Mouse (Mus musculus) forebrain, embryonic 16.5 days (tissue): ENCODE measurements around the gene Emp1. TPM values are rescaled to one million over a fixed set of nuclear protein-coding genes. Genes with fewer than 3 reads are reported as not detected.

Experiments used
- ATAC-seq: fragments of 200-750 bp; cut with Nextera tagmentation; 2 replicates; pipeline ENCODE4 v1.8.0; 2017; ENCODE audit warnings: mild to moderate bottlenecking, moderate library complexity
- H3K27ac ChIP-seq: fragments of 300-500 bp; sonication (generic); 2 replicates; pipeline ENCODE4 v1.5.1; 2014; ENCODE audit warnings: low read length, control low read depth
- H3K27me3 ChIP-seq: fragments of 300-500 bp; sonication (generic); replicated peaks from 2 replicates; pipeline ENCODE4 v1.6.1; 2014; ENCODE audit warnings: low read length; ENCODE audit not compliant: control insufficient read depth, insufficient read depth
- H3K36me3 ChIP-seq: fragments of 300-500 bp; sonication (generic); 2 replicates; pipeline ENCODE4 v1.6.1; 2014; ENCODE audit not compliant: control insufficient read depth, insufficient read depth
- H3K4me1 ChIP-seq: fragments of 300-500 bp; sonication (generic); replicated peaks from 2 replicates; pipeline ENCODE4 v1.6.1; 2014; ENCODE audit warnings: low read length; ENCODE audit not compliant: control insufficient read depth, insufficient read depth
- H3K4me2 ChIP-seq: fragments of 300-500 bp; sonication (generic); 2 replicates; pipeline ENCODE4 v1.6.1; 2014; ENCODE audit warnings: mild to moderate bottlenecking, low read length, control low read depth
- H3K4me3 ChIP-seq: fragments of 300-500 bp; sonication (generic); replicated peaks from 2 replicates; pipeline ENCODE4 v1.5.1; 2014; ENCODE audit warnings: mild to moderate bottlenecking, low read length, control low read depth
- H3K9ac ChIP-seq: fragments of 300-500 bp; sonication (generic); replicated peaks from 2 replicates; pipeline ENCODE4 v1.6.1; 2014; ENCODE audit warnings: low read depth, low read length, control low read depth
- H3K9me3 ChIP-seq: fragments of 300-500 bp; sonication (generic); 2 replicates; pipeline ENCODE4 v1.6.1; 2016; ENCODE audit warnings: low read length; ENCODE audit not compliant: control insufficient read depth
- WGBS: fragments of 180-500 bp; shearing (Covaris S2); extraction: QIAGEN DNeasy Blood & Tissue Kit; methylation state at CpG from one replicate; pipeline ENCODE4 v1.1.7; 2014; 5-methylcytosine and 5-hydroxymethylcytosine counted together
- polyA plus RNA-seq: library from polyadenylated mRNA; unstranded; fragments of >200 nt; fragmentation: Nextera tagmentation; extraction: Ambion mirVana; gene quantifications from 2 replicates; pipeline ENCODE4 v1.2.1, GENCODE M21; 2015

The Emp1 gene
- polyA plus RNA-seq, 1 experiment from 2014 or later: 4.7 TPM

DNA sequence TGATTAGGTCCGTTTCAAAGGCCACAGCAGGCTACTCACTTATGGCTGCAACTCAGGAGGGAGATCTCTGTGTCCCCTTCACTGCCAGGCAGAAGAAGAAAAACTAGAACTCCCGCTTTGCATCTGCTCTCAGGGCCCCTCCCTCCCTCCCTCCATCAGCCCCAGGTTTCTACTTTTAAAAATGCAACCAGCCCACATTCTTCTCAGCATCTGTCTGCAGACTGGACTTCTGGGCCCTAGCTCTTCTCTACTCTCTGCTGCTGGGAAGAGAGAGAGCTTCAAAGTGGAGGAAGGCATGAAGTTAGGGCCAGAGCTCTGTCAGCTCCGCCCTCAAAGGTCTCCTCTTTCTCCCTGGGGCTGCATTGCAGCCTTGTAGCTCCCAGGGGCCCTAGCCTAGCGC lies 2.0 kb upstream of the Emp1 start:
- no peak for ATAC-seq
- no peaks in the 10 kb centered on the region for H3K27me3 ChIP-seq
- H3K9me3 ChIP-seq: no peaks in the 10 kb centered on the region
- H3K4me2 ChIP-seq: no peak overlapping the region
- peaks cover 13% of the 10 kb centered on the region for H3K4me1 ChIP-seq
- H3K9ac ChIP-seq: no peak overlapping the region
- 57% methylated on average over 4 of the region's 4 CpGs for WGBS
- H3K36me3 ChIP-seq: no peaks in the 10 kb centered on the region
- H3K4me3 ChIP-seq: no peak overlapping the region
- no peak overlapping the region for H3K27ac ChIP-seq

GRCm38 (mm10) chr6:135362098-135362458 lies 267 bp upstream of the Emp1 start:
- H3K27me3 ChIP-seq: no peaks in the 10 kb centered on the region
- H3K9ac ChIP-seq: no peak overlapping the region
- no peak overlapping the region for H3K4me2 ChIP-seq
- no peak overlapping the region for H3K27ac ChIP-seq
- H3K4me1 ChIP-seq: peaks cover 13% of the 10 kb centered on the region
- H3K36me3 ChIP-seq: no peaks in the 10 kb centered on the region
- no peak for ATAC-seq
- H3K9me3 ChIP-seq: no peaks in the 10 kb centered on the region
- no peak overlapping the region for H3K4me3 ChIP-seq
- 74% methylated on average over 3 of the region's 3 CpGs for WGBS

DNA sequence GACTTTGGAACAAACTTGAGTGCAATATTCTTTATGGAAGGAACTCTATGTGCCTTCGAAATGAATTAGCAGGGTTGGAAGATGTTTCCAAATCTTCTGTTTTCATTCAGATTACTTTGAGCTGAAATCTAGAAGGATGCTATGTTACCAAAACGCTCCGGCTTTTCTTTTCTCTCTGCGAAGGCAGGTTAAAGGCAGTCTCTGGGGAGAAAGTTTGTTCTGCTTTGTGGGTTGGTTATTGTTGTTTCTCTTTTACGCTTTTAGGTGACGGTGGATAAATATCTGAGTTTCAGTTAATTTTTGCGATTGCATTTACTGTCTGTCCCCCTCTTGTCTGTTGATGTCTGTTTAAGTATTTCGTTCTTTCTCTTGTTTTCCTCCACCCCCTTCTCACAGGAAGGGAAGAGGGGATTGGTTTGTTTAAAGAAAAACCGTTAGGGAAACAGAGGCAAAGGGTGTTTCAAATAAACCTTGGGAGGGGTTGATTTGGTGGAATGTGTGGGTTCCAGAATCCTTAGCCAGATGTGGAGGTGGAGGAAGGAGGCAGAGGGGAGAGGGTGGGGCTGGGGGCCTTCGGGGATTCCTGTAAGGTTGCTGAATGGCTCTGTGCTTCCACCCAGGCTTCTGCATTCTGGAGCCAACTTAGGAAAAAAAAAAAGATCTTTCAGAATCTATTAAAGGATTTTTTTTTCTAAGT lies 1.1 kb downstream of the Emp1 start:
- WGBS: 68% methylated on average over 10 of the region's 10 CpGs
- no peaks in the 10 kb centered on the region for H3K9me3 ChIP-seq
- H3K9ac ChIP-seq: no peak overlapping the region
- H3K27ac ChIP-seq: no peak overlapping the region
- no peak for ATAC-seq
- H3K36me3 ChIP-seq: no peaks in the 10 kb centered on the region
- peak overlapping the region; percentile 11; the same call in 1 of the 2 replicates for H3K4me2 ChIP-seq
- no peak overlapping the region for H3K4me3 ChIP-seq
- H3K27me3 ChIP-seq: no peaks in the 10 kb centered on the region
- peaks cover 16% of the 10 kb centered on the region for H3K4me1 ChIP-seq

- Histone ChIP-seq H3K27ac (no peak overlapping the region), H3K4me2 (peak overlapping the region; percentile 18; the same call in 1 of the 2 replicates), H3K36me3 (no peaks in the 10 kb centered on the region), H3K9me3 (no peaks in the 10 kb centered on the region), H3K9ac (no peak overlapping the region), H3K27me3 (no peaks in the 10 kb centered on the region), H3K4me1 (peaks cover 16% of the 10 kb centered on the region), H3K4me3 (no peak overlapping the region)
- WGBS: 28% methylated on average over 9 of the region's 9 CpGs
- no peak for ATAC-seq
These were observed 1.8 kb downstream of the Emp1 start for GRCm38 (mm10) chr6:135364041-135364745.

DNA sequence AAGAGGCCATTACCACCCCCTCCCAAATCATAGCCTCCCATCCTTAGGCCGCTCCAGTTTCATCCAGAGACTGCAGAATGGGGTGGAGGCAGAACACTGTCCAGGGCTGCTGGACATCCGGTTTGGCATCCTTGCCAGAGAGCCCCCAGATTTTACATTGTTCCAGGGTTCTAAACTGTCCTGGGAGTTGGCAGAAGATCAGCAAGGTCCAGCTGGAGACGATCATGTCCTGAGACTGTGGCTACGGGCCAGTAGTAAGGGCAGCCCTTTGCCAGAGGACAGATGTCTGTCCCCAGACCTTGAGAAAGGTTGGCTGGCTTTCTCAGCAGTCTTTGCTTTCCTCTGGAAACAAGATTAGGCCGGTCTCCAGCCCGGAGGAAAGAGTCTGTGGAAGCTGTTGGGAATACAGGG lies 2.6 kb downstream of the Emp1 start:
- Histone ChIP-seq H3K27ac (no peak overlapping the region), H3K4me3 (no peak overlapping the region), H3K4me1 (peaks cover 16% of the 10 kb centered on the region), H3K4me2 (no peak overlapping the region), H3K9ac (no peak overlapping the region), H3K27me3 (no peaks in the 10 kb centered on the region), H3K36me3 (no peaks in the 10 kb centered on the region), H3K9me3 (no peaks in the 10 kb centered on the region)
- 79% methylated on average over 6 of the region's 6 CpGs for WGBS
- ATAC-seq: no peak

DNA sequence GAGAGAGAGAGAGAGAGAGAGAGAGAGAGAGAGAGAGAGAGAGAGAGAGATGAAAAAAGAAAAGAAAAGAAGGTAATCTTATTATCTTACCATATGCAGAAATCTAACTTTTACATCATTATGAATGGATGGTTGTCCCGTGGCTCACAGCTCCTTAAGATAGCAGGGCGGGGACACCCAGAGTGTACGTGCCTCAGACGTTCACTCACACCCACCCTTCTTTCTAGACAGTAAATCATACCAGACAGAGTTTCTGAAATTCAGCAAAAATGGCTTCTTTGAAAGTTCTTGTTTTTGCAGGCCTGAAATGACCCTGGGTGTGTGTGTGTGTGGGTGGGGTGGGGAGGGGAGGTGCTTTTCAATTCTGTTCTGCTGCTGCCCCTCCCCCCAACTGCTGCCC lies 3.3 kb downstream of the Emp1 start:
- Histone ChIP-seq H3K9me3 (no peaks in the 10 kb centered on the region), H3K4me1 (peaks cover 16% of the 10 kb centered on the region), H3K9ac (no peak overlapping the region), H3K27me3 (no peaks in the 10 kb centered on the region), H3K4me2 (no peak overlapping the region), H3K27ac (no peak overlapping the region), H3K36me3 (no peaks in the 10 kb centered on the region), H3K4me3 (no peak overlapping the region)
- ATAC-seq: no peak
- WGBS: 84% methylated on average over 4 of the region's 4 CpGs

GRCm38 (mm10) chr6:135368230-135368629 lies 5.9 kb downstream of the Emp1 start:
- Histone ChIP-seq H3K36me3 (no peaks in the 10 kb centered on the region), H3K27me3 (no peaks in the 10 kb centered on the region), H3K9ac (no peak overlapping the region), H3K4me1 (peaks cover 8% of the 10 kb centered on the region), H3K9me3 (no peaks in the 10 kb centered on the region), H3K4me3 (no peak overlapping the region), H3K4me2 (no peak overlapping the region), H3K27ac (no peak overlapping the region)
- ATAC-seq: peak; percentile 88
- 43% methylated on average over 6 of the region's 6 CpGs for WGBS

DNA sequence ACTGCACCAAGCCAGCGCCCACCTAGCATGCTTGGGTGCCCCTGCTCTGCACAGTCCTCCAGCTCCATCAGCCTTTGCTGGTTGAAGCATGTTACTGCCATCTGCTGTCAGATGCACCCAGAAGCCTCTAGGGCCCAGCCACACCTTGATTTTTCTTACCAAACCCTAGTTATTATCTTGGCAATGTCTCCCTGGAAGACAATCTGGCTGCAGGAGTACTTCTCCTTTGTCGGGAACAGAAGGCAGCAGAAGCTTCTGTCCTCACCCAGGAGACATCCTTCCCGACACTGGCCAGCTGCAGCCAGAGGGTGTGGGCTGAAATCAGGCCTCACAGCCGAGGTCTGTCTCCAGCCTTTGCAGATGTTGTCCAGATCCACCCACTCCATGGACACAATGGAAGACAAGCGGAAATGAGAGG lies 7.2 kb downstream of the Emp1 start:
- Histone ChIP-seq H3K9me3 (no peaks in the 10 kb centered on the region), H3K4me1 (peaks cover 3% of the 10 kb centered on the region), H3K27ac (no peak overlapping the region), H3K4me2 (no peak overlapping the region), H3K27me3 (no peaks in the 10 kb centered on the region), H3K4me3 (no peak overlapping the region), H3K9ac (no peak overlapping the region), H3K36me3 (no peaks in the 10 kb centered on the region)
- 62% methylated on average over 5 of the region's 5 CpGs for WGBS
- ATAC-seq: 0 out of 2 replicates have a peak, but pooled peaks have one; percentile 36

GRCm38 (mm10) chr6:135370954-135371353 lies 8.6 kb downstream of the Emp1 start:
- WGBS: 89% methylated on average over 6 of the region's 6 CpGs
- Histone ChIP-seq H3K9ac (no peak overlapping the region), H3K4me2 (no peak overlapping the region), H3K27me3 (no peaks in the 10 kb centered on the region), H3K36me3 (no peaks in the 10 kb centered on the region), H3K4me3 (no peak overlapping the region), H3K9me3 (no peaks in the 10 kb centered on the region), H3K4me1 (peaks cover 5% of the 10 kb centered on the region), H3K27ac (no peak overlapping the region)
- no peak for ATAC-seq
